Mouse (Mus musculus) lung, embryonic 15.5 days (tissue): ENCODE measurements around the gene Coq9. TPM values are rescaled to one million over a fixed set of nuclear protein-coding genes. Genes with fewer than 3 reads are reported as not detected.

ENCODE experiments used
- ATAC-seq: fragments of 200-750 bp; cut with Nextera tagmentation; 2 replicates; pipeline ENCODE4 v1.8.0; 2017; ENCODE audit warnings: moderate number of reproducible peaks, borderline replicate concordance; ENCODE audit not compliant: low FRiP score, low TSS enrichment; ENCODE audit errors: extremely low read depth
- H3K27ac ChIP-seq: fragments of 300-500 bp; sonication (generic); 2 replicates; pipeline ENCODE4 v1.5.1; 2015; ENCODE audit warnings: moderate library complexity, mild to moderate bottlenecking, inconsistent platforms
- H3K27me3 ChIP-seq: fragments of 300-500 bp; sonication (generic); 2 replicates; pipeline ENCODE4 v1.6.1; 2015; ENCODE audit warnings: inconsistent platforms
- H3K36me3 ChIP-seq: fragments of 300-500 bp; sonication (generic); 2 replicates; pipeline ENCODE4 v1.6.1; 2015; ENCODE audit warnings: inconsistent platforms
- H3K4me1 ChIP-seq: fragments of 300-500 bp; sonication (generic); 2 replicates; pipeline ENCODE4 v1.6.1; 2015; ENCODE audit warnings: inconsistent platforms
- H3K4me2 ChIP-seq: fragments of 300-500 bp; sonication (generic); 2 replicates; pipeline ENCODE4 v1.6.1; 2015; ENCODE audit warnings: inconsistent platforms, mild to moderate bottlenecking, moderate library complexity
- H3K4me3 ChIP-seq: fragments of 300-500 bp; sonication (generic); 2 replicates; pipeline ENCODE4 v1.5.1; 2015; ENCODE audit warnings: mild to moderate bottlenecking, inconsistent platforms
- H3K9ac ChIP-seq: fragments of 300-500 bp; sonication (generic); 2 replicates; pipeline ENCODE4 v1.6.1; 2015; ENCODE audit warnings: inconsistent platforms
- H3K9me3 ChIP-seq: fragments of 300-500 bp; sonication (generic); 2 replicates; pipeline ENCODE4 v1.6.1; 2016; ENCODE audit warnings: inconsistent platforms
- WGBS: fragments of 180-500 bp; shearing (Covaris S2); methylation state at CpG from one replicate; pipeline ENCODE4 v1.1.7; 2015; 5-methylcytosine and 5-hydroxymethylcytosine counted together
- polyA plus RNA-seq: library from polyadenylated mRNA; unstranded; fragments of >200 nt; fragmentation: Nextera tagmentation; extraction: Ambion mirVana; gene quantifications from 2 replicates; pipeline ENCODE4 v1.2.1, GENCODE M21; 2015

Coq9 gene
- polyA plus RNA-seq, 1 experiment from 2014 or later: 68.0 TPM

GRCm38 (mm10) chr8:94857346-94858173 lies 19.4 kb downstream of the Coq9 start, which contains the start of gene Polr2c:
Gene Polr2c (plus strand): TSS chr8:94857450.
- ATAC-seq: peak; percentile 71
- Histone ChIP-seq H3K27ac (peak within 1 kb of the TSS; percentile 30; the same call in 1 of the 2 replicates), H3K4me3 (peak within 1 kb of the TSS; percentile 81), H3K4me2 (peak within 1 kb of the TSS; percentile 71), H3K9ac (peak within 1 kb of the TSS; percentile 92), H3K27me3 (no peaks in the 10 kb centered on the region), H3K36me3 (peaks cover 40% of the 10 kb centered on the region), H3K9me3 (no peaks in the 10 kb centered on the region), H3K4me1 (peaks cover 16% of the 10 kb centered on the region)
- under 1% methylated on average over 68 of the region's 68 CpGs for WGBS

- 73% methylated on average over 8 of the region's 8 CpGs for WGBS
- Histone ChIP-seq H3K4me1 (peaks cover 16% of the 10 kb centered on the region), H3K9ac (no peak overlapping the region), H3K4me2 (no peak overlapping the region), H3K27ac (no peak overlapping the region), H3K4me3 (no peak overlapping the region), H3K36me3 (peaks cover 55% of the 10 kb centered on the region), H3K9me3 (no peaks in the 10 kb centered on the region), H3K27me3 (no peaks in the 10 kb centered on the region)
- no peak for ATAC-seq
Observed at GRCm38 (mm10) chr8:94861352-94861910, 23.3 kb downstream of the Coq9 start.

GRCm38 (mm10) chr8:94862487-94863220 lies 24.5 kb downstream of the Coq9 start:
- 79% methylated on average over 12 of the region's 12 CpGs for WGBS
- ATAC-seq: no peak
- H3K9ac ChIP-seq: no peak overlapping the region
- H3K9me3 ChIP-seq: no peaks in the 10 kb centered on the region
- no peaks in the 10 kb centered on the region for H3K27me3 ChIP-seq
- H3K4me2 ChIP-seq: no peak overlapping the region
- no peak overlapping the region for H3K4me3 ChIP-seq
- peaks cover 16% of the 10 kb centered on the region for H3K4me1 ChIP-seq
- H3K27ac ChIP-seq: peak overlapping the region; percentile 53
- peaks cover 66% of the 10 kb centered on the region for H3K36me3 ChIP-seq

- Histone ChIP-seq H3K36me3 (peaks cover 66% of the 10 kb centered on the region), H3K27me3 (no peaks in the 10 kb centered on the region), H3K4me3 (no peak overlapping the region), H3K9me3 (no peaks in the 10 kb centered on the region), H3K4me1 (peaks cover 18% of the 10 kb centered on the region), H3K9ac (no peak overlapping the region), H3K27ac (peak overlapping the region; percentile 6; the same call in 1 of the 2 replicates), H3K4me2 (no peak overlapping the region)
- WGBS: 70% methylated on average over 10 of the region's 10 CpGs
- no peak for ATAC-seq
Observed at GRCm38 (mm10) chr8:94863897-94864673, 26.0 kb downstream of the Coq9 start.

GRCm38 (mm10) chr8:94865292-94865691 lies 27.2 kb downstream of the Coq9 start:
- Histone ChIP-seq H3K4me2 (no peak overlapping the region), H3K27me3 (no peaks in the 10 kb centered on the region), H3K4me3 (no peak overlapping the region), H3K4me1 (peaks cover 26% of the 10 kb centered on the region), H3K36me3 (peaks cover 62% of the 10 kb centered on the region), H3K9ac (no peak overlapping the region), H3K9me3 (no peaks in the 10 kb centered on the region), H3K27ac (no peak overlapping the region)
- WGBS: 85% methylated on average over 10 of the region's 10 CpGs
- no peak for ATAC-seq

- no peaks in the 10 kb centered on the region for H3K9me3 ChIP-seq
- 83% methylated on average over 9 of the region's 9 CpGs for WGBS
- H3K27me3 ChIP-seq: no peaks in the 10 kb centered on the region
- ATAC-seq: no peak
- no peak overlapping the region for H3K4me3 ChIP-seq
- peaks cover 49% of the 10 kb centered on the region for H3K36me3 ChIP-seq
- no peak overlapping the region for H3K4me2 ChIP-seq
- H3K4me1 ChIP-seq: peaks cover 42% of the 10 kb centered on the region
- H3K9ac ChIP-seq: no peak overlapping the region
- no peak overlapping the region for H3K27ac ChIP-seq
Observed at GRCm38 (mm10) chr8:94866921-94867320, 28.8 kb downstream of the Coq9 start.

- 43% methylated on average over 7 of the region's 7 CpGs for WGBS
- Histone ChIP-seq H3K4me1 (peaks cover 51% of the 10 kb centered on the region), H3K9ac (0 out of 2 replicates have a peak overlapping the region, but pooled peaks have one; percentile 1), H3K36me3 (peaks cover 32% of the 10 kb centered on the region), H3K9me3 (no peaks in the 10 kb centered on the region), H3K27ac (peak overlapping the region; percentile 47), H3K4me2 (peak overlapping the region; percentile 35; the same call in 1 of the 2 replicates), H3K27me3 (no peaks in the 10 kb centered on the region), H3K4me3 (no peak overlapping the region)
- no peak for ATAC-seq
Observed at GRCm38 (mm10) chr8:94869146-94869545, 31.0 kb downstream of the Coq9 start.

- Histone ChIP-seq H3K9ac (peak overlapping the region; percentile 50; the same call in 1 of the 2 replicates), H3K36me3 (peaks cover 23% of the 10 kb centered on the region), H3K9me3 (no peaks in the 10 kb centered on the region), H3K27me3 (no peaks in the 10 kb centered on the region), H3K4me3 (0 out of 2 replicates have a peak overlapping the region, but pooled peaks have one; percentile 48), H3K4me2 (peak overlapping the region; percentile 94), H3K4me1 (peaks cover 59% of the 10 kb centered on the region), H3K27ac (0 out of 2 replicates have a peak overlapping the region, but pooled peaks have one; percentile 4)
- no peak for ATAC-seq
- WGBS: 37% methylated on average over 4 of the region's 4 CpGs
Observed at GRCm38 (mm10) chr8:94870003-94870402, 31.9 kb downstream of the Coq9 start.

- 3% methylated on average over 22 of the region's 22 CpGs for WGBS
- Histone ChIP-seq H3K4me1 (peaks cover 65% of the 10 kb centered on the region), H3K4me2 (peak overlapping the region; percentile 94), H3K36me3 (peaks cover 19% of the 10 kb centered on the region), H3K9ac (peak overlapping the region; percentile 50), H3K9me3 (no peaks in the 10 kb centered on the region), H3K27ac (peak overlapping the region; percentile 80), H3K4me3 (peak overlapping the region; percentile 48), H3K27me3 (no peaks in the 10 kb centered on the region)
- no peak for ATAC-seq
Observed at GRCm38 (mm10) chr8:94870474-94871107, 32.5 kb downstream of the Coq9 start.

- WGBS: 1% methylated on average over 7 of the region's 7 CpGs
- peaks cover 67% of the 10 kb centered on the region for H3K4me1 ChIP-seq
- H3K36me3 ChIP-seq: peaks cover 12% of the 10 kb centered on the region; the same call in 1 of the 2 replicates
- peak overlapping the region; percentile 80 for H3K27ac ChIP-seq
- peak overlapping the region; percentile 94 for H3K4me2 ChIP-seq
- H3K9me3 ChIP-seq: no peaks in the 10 kb centered on the region
- H3K27me3 ChIP-seq: no peaks in the 10 kb centered on the region
- H3K4me3 ChIP-seq: peak overlapping the region; percentile 48
- peak overlapping the region; percentile 50; the same call in 1 of the 2 replicates for H3K9ac ChIP-seq
- peak; percentile 70 for ATAC-seq
Observed at GRCm38 (mm10) chr8:94871108-94871894, 33.2 kb downstream of the Coq9 start.
